Comparison of ENCODE assay signal across 8 mouse cellular contexts in genomic region chr2:161108085-161108927, GRCm38 (mm10). TPM values are rescaled to one million over a fixed set of nuclear protein-coding genes. Genes with fewer than 3 reads are reported as not detected.
A peak's percentile ranks its signal among the peaks of the same experiment; 100 is the strongest.
DNase-seq lines count a peak whose midpoint lies in the region; ATAC-seq and TF ChIP-seq lines count a peak whose summit lies in the region.

No protein-coding gene starts in this region.

- peak; percentile 29 for ATAC-seq in Patski
- peak; percentile 75 for ATAC-seq in embryonic facial prominence, embryonic 11.5 days (replicated peaks; ENCODE audit: insufficient number of reproducible peaks, low FRiP score, low TSS enrichment, low read depth)
- peak; percentile 74 for ATAC-seq in kidney, embryonic 15.5 days (replicated peaks; ENCODE audit: low FRiP score)
- ATAC-seq in liver, embryonic 16.5 days (ENCODE audit: low read depth) = peak; percentile 36
- peak; percentile 57 for ATAC-seq in neural tube, embryonic 14.5 days (ENCODE audit: low read depth)

- peak overlapping the region; percentile 98 for H3K4me3 ChIP-seq in embryonic facial prominence, embryonic 11.5 days (ENCODE audit: low read depth, low read length)
- H3K4me3 ChIP-seq in kidney, embryonic 15.5 days (replicated peaks) = peak overlapping the region; percentile 97
- H3K4me3 ChIP-seq in liver, embryonic 16.5 days (ENCODE audit: low read depth, low read length) = peak overlapping the region; percentile 92
- peak overlapping the region; percentile 91 for H3K4me3 ChIP-seq in neural tube, embryonic 14.5 days (ENCODE audit: low read depth, low read length)

- H3K36me3 ChIP-seq in embryonic facial prominence, embryonic 11.5 days (replicated peaks; ENCODE audit: control insufficient read depth, insufficient read depth, low read depth, low read length) = no peaks in the 10 kb centered on the region
- H3K36me3 ChIP-seq in kidney, embryonic 15.5 days = 0 out of 2 replicates have a peak, but pooled peaks cover 6% of the 10 kb centered on the region
- H3K36me3 ChIP-seq in liver, embryonic 16.5 days (ENCODE audit: control insufficient read depth, insufficient read depth) = no peaks in the 10 kb centered on the region
- no peaks in the 10 kb centered on the region for H3K36me3 ChIP-seq in neural tube, embryonic 14.5 days (ENCODE audit: control insufficient read depth, insufficient read depth, low read length)

- in situ Hi-C loops in Patski (cut with MboI; ENCODE audit: low pct_unique_long_range_greater_than_20kb) = no loop called here

- H3K27ac ChIP-seq in embryonic facial prominence, embryonic 11.5 days (replicated peaks; ENCODE audit: low read depth, low read length) = peak overlapping the region; percentile 99
- H3K27ac ChIP-seq in kidney, embryonic 15.5 days = peak overlapping the region; percentile 100
- H3K27ac ChIP-seq in liver, embryonic 16.5 days (ENCODE audit: low read length) = peak overlapping the region; percentile 86
- peak overlapping the region; percentile 96 for H3K27ac ChIP-seq in neural tube, embryonic 14.5 days (ENCODE audit: low read depth, low read length)

- no peaks in the 10 kb centered on the region for H3K27me3 ChIP-seq in Patski
- no peaks in the 10 kb centered on the region for H3K27me3 ChIP-seq in embryonic facial prominence, embryonic 11.5 days (ENCODE audit: control insufficient read depth, insufficient read depth, low read length)
- no peaks in the 10 kb centered on the region for H3K27me3 ChIP-seq in kidney, embryonic 15.5 days
- no peaks in the 10 kb centered on the region for H3K27me3 ChIP-seq in liver, embryonic 16.5 days (ENCODE audit: control insufficient read depth, insufficient read depth, low read depth, low read length)
- H3K27me3 ChIP-seq in neural tube, embryonic 14.5 days (ENCODE audit: control insufficient read depth, insufficient read depth, low read length) = no peaks in the 10 kb centered on the region

- H3K9ac ChIP-seq in embryonic facial prominence, embryonic 11.5 days (replicated peaks; ENCODE audit: low read length) = peak overlapping the region; percentile 97
- peak overlapping the region; percentile 98 for H3K9ac ChIP-seq in kidney, embryonic 15.5 days
- H3K9ac ChIP-seq in liver, embryonic 16.5 days (ENCODE audit: low read depth, low read length) = peak overlapping the region; percentile 87
- peak overlapping the region; percentile 86 for H3K9ac ChIP-seq in neural tube, embryonic 14.5 days (replicated peaks; ENCODE audit: low read depth, low read length)

- peak; percentile 69 to 74 for DNase-seq in B cell, adult 2 months
- no peak for DNase-seq in Patski (ENCODE audit: low read depth, low spot score)
- DNase-seq in embryonic facial prominence, embryonic 11.5 days (ENCODE audit: low spot score) = peak; percentile 56
- peak; percentile 16 for DNase-seq in heart, adult 8-10 months (ENCODE audit: low spot score)
- DNase-seq in thymus, postnatal 36 days = peak; percentile 63 to 79

- TF ChIP-seq CTCF in Patski (IDR thresholded peaks at IDR 0.05) = no peak

- H3K4me1 ChIP-seq in embryonic facial prominence, embryonic 11.5 days (ENCODE audit: control insufficient read depth, insufficient read depth, low read length) = no peaks in the 10 kb centered on the region
- peaks cover 27% of the 10 kb centered on the region for H3K4me1 ChIP-seq in kidney, embryonic 15.5 days
- H3K4me1 ChIP-seq in liver, embryonic 16.5 days (ENCODE audit: control insufficient read depth, low read depth, low read length) = peaks cover 9% of the 10 kb centered on the region
- peaks cover 19% of the 10 kb centered on the region for H3K4me1 ChIP-seq in neural tube, embryonic 14.5 days (ENCODE audit: control insufficient read depth, insufficient read depth, low read length)

- POLR2A ChIA-PET in Patski (lab: Charles Lee) = no interaction called here

- WGBS in embryonic facial prominence, embryonic 11.5 days = under 1% methylated on average over 46 of the region's 77 CpGs
- WGBS in kidney, embryonic 15.5 days = under 1% methylated on average over 60 of the region's 77 CpGs
- 1% methylated on average over 51 of the region's 77 CpGs for WGBS in liver, embryonic 16.5 days (ENCODE audit: insufficient replicate concordance)
- WGBS in neural tube, embryonic 14.5 days = under 1% methylated on average over 57 of the region's 77 CpGs

- no peaks in the 10 kb centered on the region for H3K9me3 ChIP-seq in embryonic facial prominence, embryonic 11.5 days (replicated peaks; ENCODE audit: control insufficient read depth, low read length)
- H3K9me3 ChIP-seq in kidney, embryonic 15.5 days (replicated peaks) = no peaks in the 10 kb centered on the region
- H3K9me3 ChIP-seq in liver, embryonic 16.5 days (replicated peaks; ENCODE audit: control insufficient read depth, low read length) = no peaks in the 10 kb centered on the region
- H3K9me3 ChIP-seq in neural tube, embryonic 14.5 days (ENCODE audit: control insufficient read depth, low read length) = no peaks in the 10 kb centered on the region

- CTCF ChIA-PET in Patski (lab: Charles Lee) = interaction anchor here (1.3 kb wide), 2 partner anchors 13 to 21 kb away, joined by 3 read pairs; no protein-coding TSS in a partner anchor

- H3K4me2 ChIP-seq in embryonic facial prominence, embryonic 11.5 days (ENCODE audit: low read depth, low read length) = peak overlapping the region; percentile 55
- peak overlapping the region; percentile 62 for H3K4me2 ChIP-seq in kidney, embryonic 15.5 days
- peak overlapping the region; percentile 90 for H3K4me2 ChIP-seq in liver, embryonic 16.5 days (ENCODE audit: low read depth, low read length)
- H3K4me2 ChIP-seq in neural tube, embryonic 14.5 days (ENCODE audit: low read depth, low read length) = peak overlapping the region; percentile 66

RNA-seq across cellular contexts. Expression of gene Chd6, which starts 0.6 kb away (rescaled TPM):
- polyA plus RNA-seq in Patski (2021) = 23.2 TPM
- polyA plus RNA-seq in embryonic facial prominence, embryonic 11.5 days (2014; fragmentation: Nextera tagmentation; extraction: Ambion mirVana) = 33.3 and 34.0 TPM in 2 replicates
- total RNA-seq in heart, adult 8-10 months (2022) = 10 to 100 TPM; 31.5 to 62.5 (median 46.7) TPM
- 31.2 and 32.9 TPM in 2 replicates for polyA plus RNA-seq in kidney, embryonic 15.5 days (2015; fragmentation: Nextera tagmentation; extraction: Ambion mirVana)
- 3.6 and 4.7 TPM in 2 replicates for polyA plus RNA-seq in liver, embryonic 16.5 days (2015; fragmentation: Nextera tagmentation; extraction: Ambion mirVana)
- polyA plus RNA-seq in neural tube, embryonic 14.5 days (2014; fragmentation: Nextera tagmentation; extraction: Ambion mirVana) = 35.7 and 45.6 TPM in 2 replicates
